17 mouse cellular contexts compared by ENCODE assay signal in the genomic region with DNA sequence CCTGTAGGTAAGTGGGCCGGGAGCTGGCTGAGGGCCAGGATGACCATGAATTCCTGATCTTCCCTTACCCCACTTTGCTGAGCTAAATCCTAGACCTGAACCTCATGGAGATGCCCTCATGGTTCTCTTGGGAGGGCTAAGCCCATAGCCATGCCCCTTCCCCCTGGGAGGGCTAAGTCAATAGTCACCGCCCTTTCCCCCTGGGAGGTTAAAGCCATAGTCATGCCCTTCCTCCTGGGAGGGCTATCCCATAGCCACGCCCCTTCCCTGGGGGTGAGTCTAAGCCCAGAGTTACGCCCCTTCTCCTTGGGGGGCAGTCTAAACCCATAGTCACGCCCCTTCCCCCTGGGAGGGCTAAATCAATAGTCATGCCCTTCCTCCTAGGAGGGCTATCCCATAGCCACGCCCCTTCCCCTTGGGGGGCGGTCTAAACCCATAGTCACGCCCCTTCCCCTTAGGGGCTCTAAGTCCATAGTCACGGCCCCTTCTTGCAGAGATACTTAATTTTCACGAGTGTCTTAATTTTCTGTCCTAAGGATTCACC. TPM values are rescaled to one million over a fixed set of nuclear protein-coding genes. Genes with fewer than 3 reads are reported as not detected.
DNase-seq lines count a peak whose midpoint lies in the region; ATAC-seq lines count a peak whose summit lies in the region.
"Had no signal": no experiment of that assay in that cellular context is flagged by ENCODE, and none has a peak within 500 bp of the region (broad histone marks: within the 10 kb centered on the region; RNA-seq: fewer than 3 reads in every experiment).

No protein-coding gene starts in this region.

- 45% methylated on average over 10 of the region's 10 CpGs for WGBS in limb, embryonic 15.5 days
- WGBS in limb, embryonic 10.5 days: 39% methylated on average over 10 of the region's 10 CpGs

- H3K4me2 ChIP-seq in limb, embryonic 15.5 days: no peak overlapping the region
- H3K4me2 ChIP-seq: embryonic facial prominence, embryonic 13.5 days; forebrain, embryonic 12.5 days; limb, embryonic 13.5 days; midbrain, embryonic 15.5 days had no signal

- peak; percentile 11 for DNase-seq in CD4-positive, CD25-positive, alpha-beta regulatory T cell, adult 2 months (ENCODE audit: low read depth, low spot score)
- DNase-seq in limb, embryonic 10.5 days (ENCODE audit: low spot score): no peak
- DNase-seq in ES-CJ7 (ENCODE audit: low read depth, low spot score): peak; percentile 89
- DNase-seq in induced T-regulatory cell, adult 2 months (ENCODE audit: low read depth): peak; percentile 42
- DNase-seq in cerebellum, adult 11-12 months: no peak
- DNase-seq: kidney, adult 11 months; kidney, postnatal 14 days; layer of hippocampus, postnatal 36 days; lung, postnatal 4 days had no signal

- H3K4me1 ChIP-seq in limb, embryonic 15.5 days: peaks cover 13% of the 10 kb centered on the region; the same call in 1 of the 2 replicates
- peaks cover 10% of the 10 kb centered on the region; the same call in 1 of the 2 replicates for H3K4me1 ChIP-seq in limb, embryonic 10.5 days
- H3K4me1 ChIP-seq: midbrain, embryonic 15.5 days had no signal

- H3K36me3 ChIP-seq in limb, embryonic 15.5 days: no peaks in the 10 kb centered on the region
- H3K36me3 ChIP-seq in limb, embryonic 10.5 days: no peaks in the 10 kb centered on the region
- H3K36me3 ChIP-seq: embryonic facial prominence, embryonic 13.5 days; forebrain, embryonic 12.5 days; limb, embryonic 13.5 days; midbrain, embryonic 15.5 days had no signal

- no peaks in the 10 kb centered on the region for H3K27me3 ChIP-seq in limb, embryonic 15.5 days
- H3K27me3 ChIP-seq in limb, embryonic 10.5 days (ENCODE audit: low read depth, poor library complexity, severe bottlenecking): no peaks in the 10 kb centered on the region; the same call in 1 of the 2 replicates
- H3K27me3 ChIP-seq: embryonic facial prominence, embryonic 13.5 days; forebrain, embryonic 12.5 days; limb, embryonic 13.5 days; midbrain, embryonic 15.5 days had no signal

- ATAC-seq in CD4-positive, CD25-positive, alpha-beta regulatory T cell, adult 4 months: no peak
- no peak for ATAC-seq in limb, embryonic 15.5 days (ENCODE audit: insufficient number of reproducible peaks, low FRiP score, low TSS enrichment, low read depth)
- no peak; the same call in 1 of the 2 replicates for ATAC-seq in megakaryocyte-erythroid progenitor cell, adult 5-6 weeks (replicated peaks; ENCODE audit: low FRiP score, low TSS enrichment, poor library complexity, severe bottlenecking)
- ATAC-seq: midbrain, embryonic 15.5 days had no signal

- H3K9ac ChIP-seq in limb, embryonic 15.5 days: no peak overlapping the region
- H3K9ac ChIP-seq: embryonic facial prominence, embryonic 13.5 days; forebrain, embryonic 12.5 days; limb, embryonic 13.5 days; midbrain, embryonic 15.5 days had no signal

- H3K9me3 ChIP-seq in limb, embryonic 15.5 days: no peaks in the 10 kb centered on the region
- H3K9me3 ChIP-seq in limb, embryonic 10.5 days (replicated peaks): no peaks in the 10 kb centered on the region
- H3K9me3 ChIP-seq: embryonic facial prominence, embryonic 13.5 days; forebrain, embryonic 12.5 days; limb, embryonic 13.5 days; midbrain, embryonic 15.5 days had no signal

- peak overlapping the region; percentile 28; the same call in 1 of the 2 replicates for H3K27ac ChIP-seq in limb, embryonic 15.5 days
- H3K27ac ChIP-seq in limb, embryonic 10.5 days: no peak overlapping the region
- H3K27ac ChIP-seq: embryonic facial prominence, embryonic 13.5 days; forebrain, embryonic 12.5 days; limb, embryonic 13.5 days; midbrain, embryonic 15.5 days had no signal

- H3K4me3 ChIP-seq in limb, embryonic 15.5 days: no peak overlapping the region
- no peak overlapping the region for H3K4me3 ChIP-seq in limb, embryonic 10.5 days
- H3K4me3 ChIP-seq: embryonic facial prominence, embryonic 13.5 days; forebrain, embryonic 12.5 days; limb, embryonic 13.5 days; midbrain, embryonic 15.5 days had no signal

RNA-seq across cellular contexts. Expression of a gene that starts 33.1 kb away (rescaled TPM):
- not detected for polyA plus RNA-seq in CD4-positive, CD25-positive, alpha-beta regulatory T cell, adult 4 months (2017; shearing (Covaris generic))
- polyA plus RNA-seq in limb, embryonic 15.5 days (2015; fragmentation: Nextera tagmentation; extraction: Ambion mirVana): 0.50 and 0.84 TPM in 2 replicates
- polyA plus RNA-seq in limb, embryonic 10.5 days (2016; fragmentation: Nextera tagmentation; extraction: Ambion mirVana): 1.8 and 4.1 TPM in 2 replicates
- not detected in 2 replicates for total RNA-seq in megakaryocyte-erythroid progenitor cell, adult 5-6 weeks (2014; fragmentation: Nextera tagmentation)
- total RNA-seq in megakaryocyte-erythroid progenitor cell, adult 5-6 weeks (2017): not detected in 2 replicates

RNA-seq across cellular contexts. Expression of a gene that starts 42.0 kb away (rescaled TPM):
- 10 to 100 TPM; 67.8 to 79.0 TPM for polyA plus RNA-seq in CD4-positive, CD25-positive, alpha-beta regulatory T cell, adult 4 months (2017; shearing (Covaris generic))
- polyA plus RNA-seq in limb, embryonic 15.5 days (2015; fragmentation: Nextera tagmentation; extraction: Ambion mirVana): 69.7 and 69.9 TPM in 2 replicates
- polyA plus RNA-seq in limb, embryonic 10.5 days (2016; fragmentation: Nextera tagmentation; extraction: Ambion mirVana): 92.3 and 97.5 TPM in 2 replicates
- 14.7 and 18.0 TPM in 2 replicates for total RNA-seq in megakaryocyte-erythroid progenitor cell, adult 5-6 weeks (2014; fragmentation: Nextera tagmentation)
- total RNA-seq in megakaryocyte-erythroid progenitor cell, adult 5-6 weeks (2017): 31.7 and 42.1 TPM in 2 replicates

RNA-seq across cellular contexts. Expression of a gene that starts 43.9 kb away (rescaled TPM):
- under 1 TPM in 1 of 2 experiments, not detected in 1; 0.22 TPM for polyA plus RNA-seq in CD4-positive, CD25-positive, alpha-beta regulatory T cell, adult 4 months (2017; shearing (Covaris generic))
- 22.6 and 25.3 TPM in 2 replicates for polyA plus RNA-seq in limb, embryonic 15.5 days (2015; fragmentation: Nextera tagmentation; extraction: Ambion mirVana)
- 0.09 and 0.23 TPM in 2 replicates for polyA plus RNA-seq in limb, embryonic 10.5 days (2016; fragmentation: Nextera tagmentation; extraction: Ambion mirVana)
- total RNA-seq in megakaryocyte-erythroid progenitor cell, adult 5-6 weeks (2014; fragmentation: Nextera tagmentation): not detected in 2 replicates
- 0.57 TPM in 1 of 2 replicates, not detected in the other for total RNA-seq in megakaryocyte-erythroid progenitor cell, adult 5-6 weeks (2017)
- polyA plus RNA-seq: forebrain, embryonic 12.5 days; neural tube, embryonic 11.5 days had no signal

Comparison
In these comparisons a context has a peak if more than half of its experiments do, and no peak if none do; other contexts are left out.
1. RNA of a gene that starts 43.9 kb away (polyA plus RNA-seq): 22.6 to 25.3 TPM in limb, embryonic 15.5 days; 0.09 to 0.23 TPM in limb, embryonic 10.5 days and 0.22 TPM in CD4-positive, CD25-positive, alpha-beta regulatory T cell, adult 4 months; every median in the first group is over 10 times any median in the second.
2. DNase-seq: peak in CD4-positive, CD25-positive, alpha-beta regulatory T cell, adult 2 months (single experiment), ES-CJ7 (single experiment) and induced T-regulatory cell, adult 2 months (single experiment); none in limb, embryonic 10.5 days (single experiment) and cerebellum, adult 11-12 months (single experiment).